Mouse (Mus musculus) intestine, embryonic 16.5 days (tissue): ENCODE measurements around the gene Mrpl57. TPM values are rescaled to one million over a fixed set of nuclear protein-coding genes. Genes with fewer than 3 reads are reported as not detected.
"Not testable (repeated sequence)": the region's sequence is repeated elsewhere in the genome, so short reads cannot be mapped to it uniquely, and the experiment has no call there.

Experiments used
- ATAC-seq: fragments of 200-750 bp; cut with Nextera tagmentation; 2 replicates; pipeline ENCODE4 v1.8.0; 2017; ENCODE audit warnings: moderate TSS enrichment, moderate library complexity
- H3K27ac ChIP-seq: fragments of 300-500 bp; sonication (generic); 2 replicates; pipeline ENCODE4 v1.5.1; 2014; ENCODE audit warnings: mild to moderate bottlenecking, low read length
- H3K27me3 ChIP-seq: fragments of 300-500 bp; sonication (generic); replicated peaks from 2 replicates; pipeline ENCODE4 v1.6.1; 2014; ENCODE audit warnings: low read length, control low read depth, mixed read lengths; ENCODE audit not compliant: control insufficient read depth, insufficient read depth
- H3K36me3 ChIP-seq: fragments of 300-500 bp; sonication (generic); 2 replicates; pipeline ENCODE4 v1.6.1; 2014; ENCODE audit warnings: low read length, control low read depth; ENCODE audit not compliant: control insufficient read depth, insufficient read depth
- H3K4me1 ChIP-seq: fragments of 300-500 bp; sonication (generic); 2 replicates; pipeline ENCODE4 v1.6.1; 2014; ENCODE audit warnings: low read length, control low read depth, mixed read lengths; ENCODE audit not compliant: control insufficient read depth, insufficient read depth
- H3K4me2 ChIP-seq: fragments of 300-500 bp; sonication (generic); 2 replicates; pipeline ENCODE4 v1.6.1; 2014; ENCODE audit warnings: low read depth, low read length, control low read depth
- H3K4me3 ChIP-seq: fragments of 300-500 bp; sonication (generic); 2 replicates; pipeline ENCODE4 v1.5.1; 2014; ENCODE audit warnings: mild to moderate bottlenecking, low read length
- H3K9ac ChIP-seq: fragments of 300-500 bp; sonication (generic); 2 replicates; pipeline ENCODE4 v1.6.1; 2014; ENCODE audit warnings: low read depth, low read length
- H3K9me3 ChIP-seq: fragments of 300-500 bp; sonication (generic); 2 replicates; pipeline ENCODE4 v1.6.1; 2016; ENCODE audit warnings: low read length, control low read depth; ENCODE audit not compliant: control insufficient read depth
- WGBS: fragments of 180-500 bp; shearing (Covaris S2); extraction: QIAGEN DNeasy Blood & Tissue Kit; methylation state at CpG from one replicate; pipeline ENCODE4 v1.1.7; 2014; 5-methylcytosine and 5-hydroxymethylcytosine counted together
- polyA plus RNA-seq: library from polyadenylated mRNA; unstranded; fragments of >200 nt; fragmentation: Nextera tagmentation; extraction: Ambion mirVana; gene quantifications from 2 replicates; pipeline ENCODE4 v1.2.1, GENCODE M21; 2015

Mrpl57 gene
- polyA plus RNA-seq, 1 experiment from 2014 or later = 225 TPM

- 87% methylated on average over 3 of the region's 3 CpGs for WGBS
- no peaks in the 10 kb centered on the region for H3K4me1 ChIP-seq
- H3K4me2 ChIP-seq = no peak overlapping the region
- no peaks in the 10 kb centered on the region for H3K9me3 ChIP-seq
- H3K4me3 ChIP-seq = no peak overlapping the region
- no peak overlapping the region for H3K27ac ChIP-seq
- ATAC-seq = no peak
- H3K9ac ChIP-seq = no peak overlapping the region
- H3K36me3 ChIP-seq = 0 out of 2 replicates have a peak, but pooled peaks cover 2% of the 10 kb centered on the region
- no peaks in the 10 kb centered on the region for H3K27me3 ChIP-seq
Observed at GRCm38 (mm10) chr14:57850330-57850729, 24.3 kb downstream of the Mrpl57 start.

- no peak for ATAC-seq
Observed at GRCm38 (mm10) chr14:57852961-57853360, 26.9 kb downstream of the Mrpl57 start.

GRCm38 (mm10) chr14:57856037-57856436 is 30.0 kb downstream of the Mrpl57 start:
- not testable (repeated sequence) for ATAC-seq, H3K4me1 ChIP-seq

More at GRCm38 (mm10) chr14:57852961-57853360, 26.9 kb downstream of the Mrpl57 start:
- H3K4me1 ChIP-seq = no peaks in the 10 kb centered on the region
- H3K36me3 ChIP-seq = no peaks in the 10 kb centered on the region
- H3K4me2 ChIP-seq = no peak overlapping the region
- no peaks in the 10 kb centered on the region for H3K9me3 ChIP-seq
- no peak overlapping the region for H3K4me3 ChIP-seq
- H3K9ac ChIP-seq = no peak overlapping the region
- 84% methylated on average over 2 of the region's 2 CpGs for WGBS
- H3K27me3 ChIP-seq = no peaks in the 10 kb centered on the region
- H3K27ac ChIP-seq = no peak overlapping the region

GRCm38 (mm10) chr14:57858601-57859000 is 32.6 kb downstream of the Mrpl57 start:
- Histone ChIP-seq H3K27ac (no peak overlapping the region), H3K9ac (no peak overlapping the region), H3K4me1 (no peaks in the 10 kb centered on the region), H3K4me3 (no peak overlapping the region), H3K9me3 (no peaks in the 10 kb centered on the region), H3K36me3 (peaks cover 5% of the 10 kb centered on the region; the same call in 1 of the 2 replicates), H3K27me3 (no peaks in the 10 kb centered on the region), H3K4me2 (no peak overlapping the region)
- ATAC-seq = no peak
- 91% methylated on average over 2 of the region's 2 CpGs for WGBS

More at GRCm38 (mm10) chr14:57856037-57856436, 30.0 kb downstream of the Mrpl57 start:
- not testable (repeated sequence) for H3K4me2 ChIP-seq, H3K4me3 ChIP-seq, H3K9ac ChIP-seq, H3K27ac ChIP-seq, H3K27me3 ChIP-seq, H3K9me3 ChIP-seq, H3K36me3 ChIP-seq

GRCm38 (mm10) chr14:57859520-57859919 is 33.5 kb downstream of the Mrpl57 start:
- Histone ChIP-seq H3K4me3 (no peak overlapping the region), H3K4me1 (no peaks in the 10 kb centered on the region), H3K9me3 (no peaks in the 10 kb centered on the region), H3K27me3 (no peaks in the 10 kb centered on the region), H3K4me2 (no peak overlapping the region), H3K9ac (no peak overlapping the region), H3K36me3 (peaks cover 5% of the 10 kb centered on the region; the same call in 1 of the 2 replicates), H3K27ac (no peak overlapping the region)
- no peak for ATAC-seq

- no peak for ATAC-seq
- Histone ChIP-seq H3K4me1 (no peaks in the 10 kb centered on the region), H3K4me2 (no peak overlapping the region), H3K4me3 (no peak overlapping the region), H3K27me3 (no peaks in the 10 kb centered on the region), H3K9ac (no peak overlapping the region), H3K36me3 (peaks cover 5% of the 10 kb centered on the region; the same call in 1 of the 2 replicates), H3K9me3 (no peaks in the 10 kb centered on the region), H3K27ac (no peak overlapping the region)
- WGBS = 86% methylated on average over 4 of the region's 4 CpGs
Observed at GRCm38 (mm10) chr14:57861987-57862412, 36.0 kb downstream of the Mrpl57 start.

GRCm38 (mm10) chr14:57863129-57863528 is 37.1 kb downstream of the Mrpl57 start:
- Histone ChIP-seq H3K9ac (no peak overlapping the region), H3K4me2 (no peak overlapping the region), H3K27me3 (no peaks in the 10 kb centered on the region), H3K36me3 (peaks cover 5% of the 10 kb centered on the region; the same call in 1 of the 2 replicates), H3K9me3 (no peaks in the 10 kb centered on the region), H3K4me1 (no peaks in the 10 kb centered on the region), H3K27ac (0 out of 2 replicates have a peak overlapping the region, but pooled peaks have one; percentile 31), H3K4me3 (no peak overlapping the region)
- 74% methylated on average over 2 of the region's 2 CpGs for WGBS
- no peak for ATAC-seq

- no peaks in the 10 kb centered on the region for H3K4me1 ChIP-seq
- no peak overlapping the region for H3K9ac ChIP-seq
- 88% methylated on average over 3 of the region's 3 CpGs for WGBS
- H3K27ac ChIP-seq = no peak overlapping the region
- peaks cover 5% of the 10 kb centered on the region; the same call in 1 of the 2 replicates for H3K36me3 ChIP-seq
- no peak overlapping the region for H3K4me3 ChIP-seq
- no peak for ATAC-seq
- H3K9me3 ChIP-seq = no peaks in the 10 kb centered on the region
- no peaks in the 10 kb centered on the region for H3K27me3 ChIP-seq
- H3K4me2 ChIP-seq = no peak overlapping the region
Observed at GRCm38 (mm10) chr14:57865256-57865655, 39.2 kb downstream of the Mrpl57 start.

- H3K4me1 ChIP-seq = no peaks in the 10 kb centered on the region
- no peaks in the 10 kb centered on the region for H3K27me3 ChIP-seq
- H3K9me3 ChIP-seq = no peaks in the 10 kb centered on the region
- WGBS = 93% methylated on average over 3 of the region's 3 CpGs
- no peak overlapping the region for H3K27ac ChIP-seq
- no peak overlapping the region for H3K4me3 ChIP-seq
- H3K4me2 ChIP-seq = no peak overlapping the region
- H3K9ac ChIP-seq = no peak overlapping the region
- H3K36me3 ChIP-seq = 0 out of 2 replicates have a peak, but pooled peaks cover 5% of the 10 kb centered on the region
- no peak for ATAC-seq
Observed at GRCm38 (mm10) chr14:57866676-57867276, 40.7 kb downstream of the Mrpl57 start.

- ATAC-seq = no peak
- Histone ChIP-seq H3K27ac (no peak overlapping the region), H3K9ac (no peak overlapping the region), H3K4me2 (no peak overlapping the region), H3K9me3 (no peaks in the 10 kb centered on the region), H3K4me1 (peaks cover 9% of the 10 kb centered on the region), H3K27me3 (no peaks in the 10 kb centered on the region), H3K4me3 (no peak overlapping the region), H3K36me3 (no peaks in the 10 kb centered on the region)
- WGBS = 92% methylated on average over 9 of the region's 9 CpGs
Observed at GRCm38 (mm10) chr14:57877921-57878320, 51.9 kb downstream of the Mrpl57 start.
